12 mouse cellular contexts compared by ENCODE assay signal in genomic region chr7:100501027-100501843, GRCm38 (mm10). TPM values are rescaled to one million over a fixed set of nuclear protein-coding genes. Genes with fewer than 3 reads are reported as not detected.
DNase-seq lines count a peak whose midpoint lies in the region; ATAC-seq and TF ChIP-seq lines count a peak whose summit lies in the region.
"Had no signal": no experiment of that assay in that cellular context is flagged by ENCODE, and none has a peak within 500 bp of the region (broad histone marks: within the 10 kb centered on the region; RNA-seq: fewer than 3 reads in every experiment).

No protein-coding gene starts in this region.

- no peaks in the 10 kb centered on the region for H3K27me3 ChIP-seq in stomach, embryonic 16.5 days (ENCODE audit: control insufficient read depth, insufficient read depth, low read length)
- no peaks in the 10 kb centered on the region for H3K27me3 ChIP-seq in stomach, postnatal 0 days (ENCODE audit: control insufficient read depth, insufficient read depth, low read length)
- H3K27me3 ChIP-seq in kidney, embryonic 16.5 days (ENCODE audit: insufficient read depth, low read length) = no peaks in the 10 kb centered on the region
- H3K27me3 ChIP-seq: embryonic facial prominence, embryonic 13.5 days; midbrain, embryonic 15.5 days had no signal

- no peak overlapping the region for H3K4me3 ChIP-seq in stomach, embryonic 16.5 days (replicated peaks; ENCODE audit: low read length)
- no peak overlapping the region for H3K4me3 ChIP-seq in stomach, postnatal 0 days (ENCODE audit: low read depth, low read length)
- no peak overlapping the region for H3K4me3 ChIP-seq in kidney, embryonic 16.5 days (ENCODE audit: low read length)
- H3K4me3 ChIP-seq: embryonic facial prominence, embryonic 13.5 days; midbrain, embryonic 15.5 days had no signal

- no peak overlapping the region for H3K4me2 ChIP-seq in stomach, embryonic 16.5 days (ENCODE audit: low read depth, low read length)
- no peak overlapping the region for H3K4me2 ChIP-seq in stomach, postnatal 0 days (replicated peaks; ENCODE audit: low read depth)
- H3K4me2 ChIP-seq in kidney, embryonic 16.5 days (replicated peaks; ENCODE audit: low read depth, low read length) = no peak overlapping the region
- H3K4me2 ChIP-seq: embryonic facial prominence, embryonic 13.5 days; midbrain, embryonic 15.5 days had no signal

- H3K36me3 ChIP-seq in stomach, embryonic 16.5 days (ENCODE audit: control insufficient read depth, insufficient read depth, low read length) = peaks cover 10% of the 10 kb centered on the region; the same call in 1 of the 2 replicates
- peaks cover 21% of the 10 kb centered on the region; the same call in 1 of the 2 replicates for H3K36me3 ChIP-seq in stomach, postnatal 0 days (ENCODE audit: control insufficient read depth, insufficient read depth, low read length)
- H3K36me3 ChIP-seq in kidney, embryonic 16.5 days (ENCODE audit: insufficient read depth, low read length) = peaks cover 36% of the 10 kb centered on the region
- H3K36me3 ChIP-seq: midbrain, embryonic 15.5 days had no signal

- no peak overlapping the region for H3K9ac ChIP-seq in stomach, embryonic 16.5 days (ENCODE audit: low read length)
- no peak overlapping the region for H3K9ac ChIP-seq in stomach, postnatal 0 days (ENCODE audit: low read length)
- H3K9ac ChIP-seq in kidney, embryonic 16.5 days (replicated peaks; ENCODE audit: low read length) = no peak overlapping the region
- H3K9ac ChIP-seq: embryonic facial prominence, embryonic 13.5 days; midbrain, embryonic 15.5 days had no signal

- no peak overlapping the region for H3K27ac ChIP-seq in stomach, embryonic 16.5 days (ENCODE audit: low read length)
- H3K27ac ChIP-seq in stomach, postnatal 0 days (replicated peaks) = no peak overlapping the region
- H3K27ac ChIP-seq in kidney, embryonic 16.5 days (ENCODE audit: low read length) = no peak overlapping the region
- H3K27ac ChIP-seq: midbrain, embryonic 15.5 days had no signal

- ATAC-seq in stomach, embryonic 16.5 days (ENCODE audit: insufficient read depth, low FRiP score) = peak; percentile 10; the same call in 1 of the 2 replicates
- ATAC-seq in stomach, postnatal 0 days (ENCODE audit: low FRiP score, low TSS enrichment) = no peak
- ATAC-seq in erythroid progenitor cell, adult 5-6 weeks (replicated peaks; ENCODE audit: low FRiP score, poor library complexity, severe bottlenecking) = peak; percentile 6; the same call in 1 of the 2 replicates
- ATAC-seq in kidney, embryonic 16.5 days (ENCODE audit: low FRiP score, low TSS enrichment) = no peak
- ATAC-seq: hindbrain, embryonic 16.5 days; midbrain, embryonic 15.5 days had no signal

- TF ChIP-seq CTCF in stomach, postnatal 0 days (IDR thresholded peaks at IDR 0.05; ENCODE audit: low read depth) = no peak

- TF ChIP-seq EP300 in stomach, postnatal 0 days (optimal IDR thresholded peaks at IDR 0.05) = no peak

- peaks cover 10% of the 10 kb centered on the region for H3K4me1 ChIP-seq in stomach, embryonic 16.5 days (ENCODE audit: control insufficient read depth, insufficient read depth, low read length)
- peaks cover 3% of the 10 kb centered on the region for H3K4me1 ChIP-seq in stomach, postnatal 0 days (replicated peaks; ENCODE audit: control insufficient read depth, insufficient read depth)
- H3K4me1 ChIP-seq in kidney, embryonic 16.5 days (ENCODE audit: insufficient read depth, low read length) = peaks cover 8% of the 10 kb centered on the region

- no peaks in the 10 kb centered on the region for H3K9me3 ChIP-seq in stomach, embryonic 16.5 days (replicated peaks; ENCODE audit: control insufficient read depth, low read length)
- no peaks in the 10 kb centered on the region for H3K9me3 ChIP-seq in stomach, postnatal 0 days (ENCODE audit: control insufficient read depth, low read length)
- H3K9me3 ChIP-seq in kidney, embryonic 16.5 days (ENCODE audit: low read length) = no peaks in the 10 kb centered on the region
- H3K9me3 ChIP-seq: embryonic facial prominence, embryonic 13.5 days; midbrain, embryonic 15.5 days had no signal

- WGBS in stomach, embryonic 16.5 days = 65% methylated on average over 6 of the region's 6 CpGs
- 68% methylated on average over 6 of the region's 6 CpGs for WGBS in stomach, postnatal 0 days
- whole genome bisulfite sequencing in kidney, embryonic 16.5 days = 64% methylated on average over 6 of the region's 6 CpGs

- DNase-seq in heart, adult 18-20 months = peak; percentile 50 to 58
- DNase-seq in heart, adult 11 months = no peak
- DNase-seq in stomach, postnatal 0 days (ENCODE audit: low spot score) = no peak
- peak; percentile 48 to 76 for DNase-seq in spleen, postnatal 4 days (ENCODE audit: low spot score in 2 of 2)
- no peak for DNase-seq in yolk sac, embryonic 10.5 days (ENCODE audit: low spot score)

RNA-seq across cellular contexts. Expression of gene Ucp2, which starts 8.1 kb away (rescaled TPM):
- total RNA-seq in heart, adult 18-20 months (2021) = 100 to 1,000 TPM; 255 to 377 TPM
- 351 and 400 TPM in 2 replicates for polyA plus RNA-seq in stomach, embryonic 16.5 days (2015; fragmentation: Nextera tagmentation; extraction: Ambion mirVana)
- 618 and 662 TPM in 2 replicates for polyA plus RNA-seq in stomach, postnatal 0 days (2015; fragmentation: Nextera tagmentation; extraction: Ambion mirVana)
- total RNA-seq in erythroid progenitor cell, adult 5-6 weeks (2015; ENCODE audit: low replicate concordance) = 753 and 755 TPM in 2 replicates
- 595 and 716 TPM in 2 replicates for total RNA-seq in erythroid progenitor cell, adult 5-6 weeks (2017; ENCODE audit: low replicate concordance)
- polyA plus RNA-seq in kidney, embryonic 16.5 days (2015; fragmentation: Nextera tagmentation; extraction: Ambion mirVana) = 221 and 250 TPM in 2 replicates

RNA-seq across cellular contexts. Expression of gene Dnajb13, which starts 13.5 kb away (rescaled TPM):
- under 1 TPM in 1 of 2 experiments, not detected in 1; 0.18 TPM for total RNA-seq in heart, adult 18-20 months (2021)
- polyA plus RNA-seq in stomach, embryonic 16.5 days (2015; fragmentation: Nextera tagmentation; extraction: Ambion mirVana) = 0.99 and 1.0 TPM in 2 replicates
- polyA plus RNA-seq in stomach, postnatal 0 days (2015; fragmentation: Nextera tagmentation; extraction: Ambion mirVana) = 0.45 and 0.54 TPM in 2 replicates
- total RNA-seq in erythroid progenitor cell, adult 5-6 weeks (2015; ENCODE audit: low replicate concordance) = 2.9 TPM in 1 of 2 replicates, not detected in the other
- total RNA-seq in erythroid progenitor cell, adult 5-6 weeks (2017; ENCODE audit: low replicate concordance) = 1.1 and 5.6 TPM in 2 replicates
- polyA plus RNA-seq in kidney, embryonic 16.5 days (2015; fragmentation: Nextera tagmentation; extraction: Ambion mirVana) = 0.50 and 0.60 TPM in 2 replicates

RNA-seq across cellular contexts. Expression of gene Ucp3, which starts 28.4 kb away (rescaled TPM):
- total RNA-seq in heart, adult 18-20 months (2021) = 10 to 100 TPM; 15.7 to 43.8 TPM
- polyA plus RNA-seq in stomach, embryonic 16.5 days (2015; fragmentation: Nextera tagmentation; extraction: Ambion mirVana) = 0.10 and 0.11 TPM in 2 replicates
- polyA plus RNA-seq in stomach, postnatal 0 days (2015; fragmentation: Nextera tagmentation; extraction: Ambion mirVana) = 1.4 and 1.7 TPM in 2 replicates
- total RNA-seq in erythroid progenitor cell, adult 5-6 weeks (2015; ENCODE audit: low replicate concordance) = not detected in 2 replicates
- 1.0 TPM in 1 of 2 replicates, not detected in the other for total RNA-seq in erythroid progenitor cell, adult 5-6 weeks (2017; ENCODE audit: low replicate concordance)
- polyA plus RNA-seq in kidney, embryonic 16.5 days (2015; fragmentation: Nextera tagmentation; extraction: Ambion mirVana) = 0.09 and 0.14 TPM in 2 replicates
- polyA plus RNA-seq: embryonic facial prominence, embryonic 13.5 days; midbrain, embryonic 15.5 days; stomach, embryonic 14.5 days had no signal

RNA-seq across cellular contexts. Expression of gene Coa4, which starts 35.6 kb away (rescaled TPM):
- 10 to 100 TPM; 16.2 to 17.6 TPM for total RNA-seq in heart, adult 18-20 months (2021)
- 28.6 and 34.3 TPM in 2 replicates for polyA plus RNA-seq in stomach, embryonic 16.5 days (2015; fragmentation: Nextera tagmentation; extraction: Ambion mirVana)
- 25.2 and 27.2 TPM in 2 replicates for polyA plus RNA-seq in stomach, postnatal 0 days (2015; fragmentation: Nextera tagmentation; extraction: Ambion mirVana)
- 4.2 and 20.9 TPM in 2 replicates for total RNA-seq in erythroid progenitor cell, adult 5-6 weeks (2015; ENCODE audit: low replicate concordance)
- 3.9 and 6.8 TPM in 2 replicates for total RNA-seq in erythroid progenitor cell, adult 5-6 weeks (2017; ENCODE audit: low replicate concordance)
- polyA plus RNA-seq in kidney, embryonic 16.5 days (2015; fragmentation: Nextera tagmentation; extraction: Ambion mirVana) = 23.4 and 26.3 TPM in 2 replicates

Comparison
In these comparisons a context has a peak if more than half of its experiments do, and no peak if none do; other contexts are left out.
1. DNase-seq: peak in heart, adult 18-20 months (2 of 2) and spleen, postnatal 4 days (2 of 2); none in heart, adult 11 months (single experiment), stomach, postnatal 0 days (single experiment) and yolk sac, embryonic 10.5 days (single experiment).
2. ATAC-seq: peak in stomach, embryonic 16.5 days (single experiment) and erythroid progenitor cell, adult 5-6 weeks (single experiment); none in stomach, postnatal 0 days (single experiment) and kidney, embryonic 16.5 days (single experiment).